Mouse (Mus musculus): ENCODE data around the gene Thy1.
A peak's percentile ranks its signal among the peaks of the same experiment; 100 is the strongest.

Thy1 gene

DNA sequence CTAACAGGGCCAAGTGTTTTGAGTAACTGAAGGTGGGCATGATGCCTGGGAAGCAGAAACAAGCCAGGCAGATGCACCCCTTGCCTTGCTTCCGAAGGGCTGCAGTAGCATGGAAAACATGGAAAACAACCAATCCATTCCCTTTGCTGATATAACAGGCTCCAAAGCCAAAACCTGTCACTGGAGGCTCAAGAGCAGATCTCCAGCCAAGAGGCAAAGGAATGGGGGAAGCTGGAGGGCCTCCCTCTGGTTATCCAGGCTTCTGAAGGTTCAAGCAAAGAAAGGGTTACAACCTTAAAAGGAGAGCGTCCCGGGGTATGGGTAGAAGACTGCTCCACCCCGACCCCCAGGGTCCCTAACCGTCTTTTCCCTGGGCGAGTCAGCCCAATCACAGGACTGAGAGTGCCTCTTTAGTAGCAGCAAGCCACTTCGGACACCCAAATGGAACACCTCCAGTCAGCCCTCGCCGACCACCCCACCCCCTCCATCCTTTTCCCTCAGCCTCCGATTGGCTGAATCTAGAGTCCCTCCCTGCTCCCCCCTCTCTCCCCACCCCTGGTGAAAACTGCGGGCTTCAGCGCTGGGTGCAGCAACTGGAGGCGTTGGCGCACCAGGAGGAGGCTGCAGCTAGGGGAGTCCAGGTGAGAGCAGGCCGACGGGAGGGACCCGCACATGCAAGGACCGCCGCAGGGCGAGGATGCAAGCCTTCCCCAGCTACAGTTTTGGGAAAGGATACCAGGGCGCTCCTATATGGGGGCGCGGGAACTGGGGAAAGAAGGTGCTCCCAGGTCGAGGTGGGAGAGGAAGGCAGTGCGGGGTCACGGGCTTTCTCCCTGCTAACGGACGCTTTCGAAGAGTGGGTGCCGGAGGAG is at the start of gene Thy1:
Gene Thy1 (plus strand): TSS at position 549 of the 872 bp plus-strand sequence.
- no peak for DNase-seq

DNA sequence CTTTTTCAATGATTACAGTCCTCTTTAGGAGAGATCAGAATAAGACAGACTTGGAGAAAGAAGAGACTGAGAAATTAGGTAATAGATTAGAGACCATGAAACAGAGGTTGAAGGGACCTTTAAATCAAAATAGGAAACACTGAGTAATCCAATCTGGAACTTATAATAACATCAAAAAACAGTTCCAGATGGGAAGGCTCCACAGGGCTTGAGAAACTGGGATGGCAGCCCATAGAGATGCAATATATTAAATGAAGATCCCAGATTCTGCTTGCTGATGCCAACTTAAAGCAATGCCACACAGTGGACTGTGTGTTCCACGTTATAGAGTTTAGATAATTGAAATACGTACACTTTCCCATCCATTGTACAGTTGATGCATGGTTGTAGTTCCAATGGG is 45.5 kb upstream of the Thy1 start:
- no peak for DNase-seq

DNA sequence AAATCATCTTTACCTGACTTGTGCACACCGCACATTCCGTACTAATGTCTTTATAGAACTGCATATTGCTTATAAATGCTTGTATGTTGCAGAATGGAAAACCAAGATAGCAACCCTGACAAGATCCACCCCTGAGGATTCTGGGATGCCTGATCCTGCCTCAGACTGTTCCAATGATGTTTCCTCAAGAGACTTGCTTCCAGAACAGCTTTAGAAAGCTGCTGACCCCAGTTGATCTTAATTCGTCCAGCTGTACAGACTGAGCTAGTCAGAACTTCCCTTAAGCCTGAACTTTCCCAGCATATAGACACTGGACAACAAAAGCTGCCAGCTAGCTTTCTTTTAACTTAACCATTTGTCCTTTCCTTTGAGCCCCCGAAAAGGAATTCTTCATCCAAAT is 44.3 kb upstream of the Thy1 start:
- DNase-seq, result no peak

DNA sequence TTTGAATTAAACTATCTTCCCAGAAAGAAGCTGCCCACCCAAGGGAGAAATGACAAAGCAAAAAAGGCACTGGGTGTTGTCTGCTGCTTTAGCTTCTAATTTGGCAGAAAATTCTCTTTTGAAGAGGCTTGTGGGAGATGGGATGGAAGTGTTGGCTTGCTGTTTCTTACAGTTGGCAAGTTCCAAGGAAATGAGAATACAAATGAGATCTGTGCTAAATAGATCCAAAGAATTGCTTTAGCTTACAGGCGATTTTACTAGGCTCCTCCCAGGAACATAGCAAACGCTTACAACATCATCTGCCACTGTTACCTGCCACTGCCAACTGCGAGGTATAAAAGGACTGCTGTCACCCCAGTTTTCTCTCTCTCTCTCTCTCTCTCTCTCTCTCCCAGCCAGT is 38.8 kb upstream of the Thy1 start:
- no peak for DNase-seq

DNA sequence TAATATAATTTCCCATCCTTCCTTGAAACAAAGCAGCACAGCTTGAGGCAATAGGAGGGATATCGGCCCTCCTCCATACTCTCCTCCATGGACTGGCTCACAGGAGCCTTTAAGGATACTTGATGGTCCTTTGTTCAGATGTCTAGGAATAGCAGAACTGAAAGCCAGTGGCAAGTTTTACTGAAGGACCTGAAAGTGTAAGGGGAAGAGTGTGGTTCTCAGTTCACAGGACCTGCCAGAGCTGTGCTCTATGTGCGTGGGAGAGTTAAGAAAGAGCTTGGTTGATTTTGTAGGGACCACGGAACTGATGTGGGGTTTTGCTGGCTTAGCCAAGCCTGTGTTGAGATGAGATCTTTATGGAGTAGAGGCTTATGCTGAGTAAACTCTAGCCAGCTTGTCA is 37.9 kb upstream of the Thy1 start:
- no peak for DNase-seq

DNA sequence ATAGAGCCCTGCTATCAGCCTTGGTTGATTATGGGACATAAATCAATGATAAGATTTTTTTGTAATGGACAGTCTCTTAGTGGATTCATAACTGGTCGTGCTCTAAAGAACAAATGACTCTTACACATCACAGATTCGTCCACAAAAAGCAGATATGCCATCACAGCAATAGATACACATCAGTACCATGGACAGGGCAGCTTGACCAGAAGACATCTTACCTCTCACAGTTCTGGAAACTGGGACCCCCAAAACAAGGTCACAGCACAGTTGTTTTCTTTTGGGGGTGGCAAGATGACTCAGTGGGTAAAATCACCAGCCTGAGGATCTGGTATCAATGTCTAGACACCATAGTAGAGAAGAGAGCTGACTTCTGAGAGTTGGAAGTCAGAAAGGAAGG is 35.9 kb upstream of the Thy1 start:
- DNase-seq, result no peak

DNA sequence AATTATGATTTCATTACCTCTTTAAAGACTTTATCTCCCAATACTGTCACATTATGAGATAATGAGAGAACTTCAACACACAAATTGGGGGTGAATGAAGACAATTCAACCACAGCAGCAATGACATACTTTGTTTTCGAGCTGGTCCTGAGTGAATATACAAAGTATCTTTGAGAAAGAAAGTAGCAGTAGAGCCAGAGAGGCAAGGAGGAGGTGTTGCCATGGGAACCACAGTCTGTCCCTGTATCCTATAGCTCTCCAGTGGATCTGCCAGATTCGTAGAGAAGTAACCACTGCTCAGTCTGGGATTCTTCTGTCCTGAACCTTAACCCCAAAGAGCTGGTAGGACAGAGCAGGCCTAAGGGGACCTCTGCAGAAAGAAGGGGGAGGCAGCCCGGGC is 35.2 kb upstream of the Thy1 start:
- no peak for DNase-seq

DNA sequence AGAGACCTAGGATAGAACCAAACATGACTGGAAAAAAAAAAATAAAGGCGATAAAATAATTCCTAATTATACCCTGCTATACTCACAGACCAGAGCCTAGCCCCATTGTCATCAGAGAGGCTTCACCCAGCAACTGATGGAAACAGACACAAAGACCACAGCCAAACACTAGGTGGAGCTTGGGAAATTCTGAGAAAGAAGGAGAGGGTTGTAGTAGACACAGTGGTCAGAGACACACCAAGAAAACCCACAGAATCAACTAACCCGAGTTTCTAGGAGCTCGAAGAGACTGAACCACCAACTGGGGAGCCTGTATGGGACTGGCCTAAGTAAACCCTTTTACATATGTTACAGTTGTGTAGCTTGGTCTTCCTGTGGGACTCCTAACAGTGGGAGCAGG is 32.3 kb upstream of the Thy1 start:
- no peak for DNase-seq

DNA sequence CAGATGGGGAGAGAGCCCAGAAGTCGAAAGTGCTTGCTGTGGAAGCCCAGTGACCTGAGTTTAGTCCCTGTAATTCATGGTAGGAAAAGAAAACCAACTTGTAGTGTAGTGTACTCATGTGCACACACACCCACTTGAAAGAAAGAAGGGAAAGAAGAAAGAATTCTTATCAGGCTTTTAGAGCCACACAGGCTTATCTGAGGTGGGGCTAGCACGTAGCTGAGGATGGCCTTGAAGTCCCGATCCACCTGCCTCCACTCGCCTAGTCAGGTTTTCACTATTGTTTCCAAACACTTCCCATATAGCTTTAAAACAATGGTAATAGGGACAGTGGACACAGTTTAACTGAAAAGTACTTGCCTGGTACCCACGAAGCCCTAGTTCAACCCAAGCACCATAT is 31.5 kb upstream of the Thy1 start:
- DNase-seq, result no peak

DNA sequence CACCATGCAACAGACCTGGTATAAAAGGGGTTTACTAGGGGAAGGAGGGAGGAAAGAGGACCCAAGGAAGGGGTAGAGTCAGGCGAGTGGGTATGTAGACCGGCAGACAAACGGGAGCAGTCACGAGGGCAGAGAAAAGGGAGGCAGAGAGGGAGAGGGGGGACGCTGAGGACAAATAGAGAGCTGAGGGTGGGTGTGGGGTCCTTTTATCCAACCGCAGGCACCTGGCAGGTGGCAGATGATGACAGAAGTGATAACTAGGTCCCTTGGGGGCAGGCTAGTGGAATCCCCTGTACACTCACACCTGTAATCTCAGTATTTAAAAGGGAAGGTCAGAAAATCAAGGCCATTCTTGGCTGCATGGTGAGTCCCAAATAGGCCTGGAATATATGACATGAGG is 31.0 kb upstream of the Thy1 start:
- DNase-seq, result no peak

DNA sequence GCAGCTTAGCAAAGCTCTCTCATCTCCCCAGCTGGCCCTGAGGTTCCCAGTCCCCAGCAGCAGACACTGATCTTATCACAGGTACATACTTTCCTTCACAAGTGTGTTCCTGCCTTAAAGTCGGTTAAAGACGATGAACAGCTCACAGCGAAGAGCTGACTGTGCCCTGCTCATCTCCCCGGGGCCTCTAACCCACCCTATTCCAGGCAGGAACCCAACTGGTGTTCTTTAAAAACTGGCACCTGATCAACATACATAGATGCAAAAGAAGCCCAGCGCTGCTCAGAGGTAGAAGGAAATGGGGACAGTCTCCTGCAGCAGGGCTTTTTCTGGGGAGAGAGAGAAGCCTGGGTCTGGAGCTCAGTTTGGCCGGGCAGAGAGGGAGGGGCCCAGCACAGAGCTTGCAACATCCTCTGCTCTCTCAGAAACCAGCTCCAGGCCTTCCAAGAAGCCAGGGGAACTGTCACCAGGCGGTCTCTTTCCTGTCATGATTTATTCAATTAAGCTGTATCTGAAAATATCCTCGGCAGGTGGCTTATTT is 30.4 kb upstream of the Thy1 start:
- peak; percentile 12 to 19 for DNase-seq

DNA sequence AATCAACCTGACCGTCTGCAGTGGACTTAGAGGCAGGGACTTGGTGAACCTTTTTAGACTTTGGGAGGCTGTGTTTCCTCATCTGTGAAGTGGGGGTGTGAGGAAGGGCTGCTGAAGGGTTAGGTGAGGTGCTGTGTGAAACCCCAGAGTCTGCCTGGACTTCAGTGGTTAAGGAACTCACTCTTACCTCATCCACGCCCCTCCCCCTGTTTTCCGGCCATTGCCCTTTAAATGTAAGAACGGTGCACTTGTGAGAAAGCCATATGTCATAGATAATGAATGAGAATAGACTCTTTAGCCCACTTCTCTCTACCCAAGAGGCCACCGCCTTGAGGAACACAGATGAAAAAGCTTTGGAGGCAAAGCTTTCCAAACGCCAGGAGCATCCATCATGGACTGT is 29.4 kb upstream of the Thy1 start:
- no peak for DNase-seq

DNA sequence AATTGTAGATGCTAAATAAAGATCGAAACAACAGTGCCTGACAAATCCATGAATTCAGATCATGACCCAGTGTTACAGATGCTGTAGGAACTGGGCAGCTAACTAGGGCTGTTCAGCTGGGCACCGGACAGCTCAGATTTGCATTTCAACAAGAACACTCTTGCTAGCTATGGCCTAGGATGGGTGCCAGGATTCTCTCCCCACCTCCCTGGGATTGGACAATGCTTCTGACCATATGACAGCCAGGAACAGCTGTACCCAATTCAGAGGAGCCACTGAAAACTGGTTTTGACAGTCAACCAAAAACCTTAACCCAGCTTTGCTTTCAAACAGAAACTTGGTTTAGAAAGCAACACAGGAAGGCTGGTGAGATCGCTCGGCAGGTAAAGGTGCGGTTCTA is 26.9 kb upstream of the Thy1 start:
- DNase-seq, result no peak

DNA sequence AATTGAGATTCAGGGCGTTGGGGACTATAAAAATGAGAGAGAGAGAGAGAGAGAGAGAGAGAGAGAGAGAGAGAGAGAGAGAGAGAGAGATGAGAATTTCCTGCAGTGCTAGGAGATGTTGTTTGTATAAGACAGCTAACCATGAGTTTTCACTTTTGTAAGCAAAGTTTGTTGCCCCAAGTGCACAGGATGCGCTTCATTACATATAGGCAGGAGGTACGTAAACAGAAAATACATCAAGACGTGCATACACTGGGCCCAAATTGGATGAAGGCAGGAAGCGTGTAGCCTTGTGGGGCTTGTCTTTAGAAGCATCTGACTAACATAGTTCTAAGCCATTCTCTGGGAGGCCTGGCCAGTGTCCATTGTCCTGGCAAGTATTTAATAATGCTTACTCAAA is 25.3 kb upstream of the Thy1 start:
- no peak for DNase-seq

DNA sequence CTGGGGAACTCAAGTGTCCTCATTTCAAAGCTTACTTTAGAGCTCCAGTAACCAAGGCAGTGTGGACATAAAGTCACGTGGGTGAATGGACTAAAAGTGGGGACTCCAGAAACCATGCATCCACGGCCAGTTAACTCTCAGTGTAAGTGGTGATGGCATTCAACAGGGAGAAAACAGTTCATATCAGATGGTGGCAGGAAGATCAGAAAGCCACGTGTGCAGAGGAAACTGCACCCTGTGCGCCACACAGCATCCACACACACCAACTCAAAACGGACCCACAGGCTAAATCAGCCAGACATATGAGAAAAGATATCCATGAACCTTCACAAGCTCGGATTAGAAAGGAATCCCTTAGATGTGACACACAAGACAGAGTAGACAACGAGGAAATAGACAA is 23.2 kb upstream of the Thy1 start:
- DNase-seq, result no peak

DNA sequence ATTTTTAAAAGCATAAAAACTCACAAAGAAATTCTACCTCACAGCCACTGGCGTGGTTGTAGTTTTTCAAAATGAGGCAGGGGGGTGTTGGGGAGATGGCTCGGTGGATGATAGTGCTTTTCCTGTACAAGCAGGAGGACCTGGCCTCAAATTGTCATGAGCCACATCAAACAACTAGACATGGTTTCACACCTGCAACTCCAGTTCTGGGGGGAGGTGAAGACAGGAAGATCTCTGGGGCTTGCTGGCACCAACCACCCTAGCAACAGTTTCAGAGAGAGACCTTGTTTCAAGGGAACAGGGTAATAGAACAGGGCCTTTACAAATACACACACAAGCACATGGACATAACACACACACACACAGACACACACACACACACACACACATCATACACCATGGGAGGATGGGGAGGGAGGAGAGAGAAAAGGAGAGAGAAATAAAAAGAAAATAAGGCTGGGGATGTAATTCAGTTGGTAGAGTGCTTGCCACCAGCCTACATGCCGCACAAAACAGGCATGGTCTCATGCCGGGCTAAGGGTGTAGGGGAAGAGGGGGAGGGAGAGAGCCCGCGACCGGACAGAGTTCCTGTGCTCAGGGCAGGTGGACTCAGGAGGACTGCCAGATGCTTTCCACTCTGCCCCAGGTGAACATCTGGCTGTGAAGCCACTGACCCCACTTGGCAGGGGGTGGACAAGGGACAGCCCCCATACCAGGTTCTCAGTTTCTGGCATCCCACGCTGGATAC is 20.9 kb upstream of the Thy1 start:
- DNase-seq, result no peak

DNA sequence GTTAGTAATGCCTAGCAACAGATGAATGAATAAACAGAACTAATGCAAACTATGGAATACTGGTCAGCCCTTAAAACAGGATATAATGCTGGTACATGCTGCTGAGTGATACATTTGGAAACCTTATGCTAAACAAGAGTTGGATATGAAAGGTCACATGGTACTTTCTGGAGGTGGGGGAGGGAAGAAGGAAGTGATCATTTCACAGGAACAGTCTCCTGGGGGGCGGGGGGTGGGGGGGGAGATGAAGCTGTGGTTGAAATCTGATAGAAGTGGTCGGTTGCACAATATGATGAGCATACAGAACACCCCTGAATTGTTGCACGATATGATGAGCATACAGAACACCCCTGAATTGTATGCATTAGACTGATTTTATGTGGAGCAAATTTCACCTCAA is 19.1 kb upstream of the Thy1 start:
- no peak for DNase-seq

DNA sequence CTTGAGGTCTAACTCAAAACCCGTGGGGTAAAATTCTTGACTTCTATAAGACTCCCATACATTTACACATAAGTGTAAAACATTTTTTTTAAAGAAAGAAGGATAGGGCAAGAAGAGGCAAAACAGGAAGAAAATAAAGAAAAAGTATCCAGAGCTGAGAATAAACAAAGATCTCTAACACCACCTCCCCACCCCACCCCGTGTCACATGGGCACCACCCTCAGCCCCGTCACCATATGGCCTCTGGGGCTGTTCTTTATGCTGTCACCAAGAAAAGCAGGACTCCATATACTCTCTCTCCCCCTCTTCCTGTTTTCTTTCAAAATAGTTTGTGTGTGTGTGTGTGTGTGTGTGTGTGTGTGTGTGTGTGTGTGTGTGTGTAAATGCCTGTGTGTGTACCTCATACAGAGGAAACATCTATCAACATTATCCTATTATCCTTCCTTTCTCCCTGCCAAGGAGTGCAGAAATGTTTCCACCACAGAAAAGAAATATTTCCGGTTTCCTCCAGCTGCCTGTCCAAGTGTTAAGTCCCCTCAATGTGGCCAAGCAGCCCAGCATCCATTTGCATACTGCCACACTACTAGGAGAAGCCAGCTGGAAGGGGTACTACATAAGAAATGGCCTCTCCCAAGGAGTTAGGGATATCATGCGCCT is 13.5 kb upstream of the Thy1 start:
- peak in 1 of 2 experiments; percentile 8 for DNase-seq

DNA sequence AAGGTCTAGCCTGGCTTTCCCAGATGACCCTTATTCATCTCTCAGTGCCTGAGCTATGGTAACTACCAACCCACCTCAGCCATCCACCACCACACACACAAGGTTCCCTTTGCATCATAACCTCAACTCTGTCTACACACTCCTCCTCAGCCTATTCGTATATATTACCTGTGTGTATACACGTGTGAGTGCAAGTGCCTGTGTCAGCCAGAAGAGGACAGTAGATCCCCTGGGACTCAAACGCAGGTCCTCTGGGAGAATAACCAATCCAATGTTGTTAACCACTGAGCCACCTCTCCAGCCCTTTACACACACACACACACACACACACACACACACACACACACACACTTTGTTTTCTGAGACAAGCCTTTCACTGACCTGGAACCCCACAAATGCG is 12.5 kb upstream of the Thy1 start:
- no peak for DNase-seq

DNA sequence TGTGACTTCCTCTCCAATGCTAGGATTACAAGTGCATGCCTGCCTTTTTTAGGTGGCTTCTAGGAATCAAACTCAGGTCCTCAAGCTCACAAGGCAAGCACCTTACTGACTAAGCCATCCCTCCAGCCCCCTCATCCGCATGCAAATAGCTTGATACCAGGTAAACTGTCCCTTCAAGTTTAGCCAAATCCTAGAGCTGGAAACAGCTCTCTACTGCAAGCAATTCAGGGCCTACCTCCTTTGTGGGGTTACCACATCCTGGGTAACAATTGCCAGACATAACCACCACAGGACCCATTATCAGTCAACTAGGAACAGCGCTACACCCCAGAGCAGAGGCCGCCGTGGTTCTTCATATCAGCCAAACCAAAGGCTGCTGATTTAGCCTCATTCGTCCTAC is 12.1 kb upstream of the Thy1 start:
- no peak for DNase-seq

DNA sequence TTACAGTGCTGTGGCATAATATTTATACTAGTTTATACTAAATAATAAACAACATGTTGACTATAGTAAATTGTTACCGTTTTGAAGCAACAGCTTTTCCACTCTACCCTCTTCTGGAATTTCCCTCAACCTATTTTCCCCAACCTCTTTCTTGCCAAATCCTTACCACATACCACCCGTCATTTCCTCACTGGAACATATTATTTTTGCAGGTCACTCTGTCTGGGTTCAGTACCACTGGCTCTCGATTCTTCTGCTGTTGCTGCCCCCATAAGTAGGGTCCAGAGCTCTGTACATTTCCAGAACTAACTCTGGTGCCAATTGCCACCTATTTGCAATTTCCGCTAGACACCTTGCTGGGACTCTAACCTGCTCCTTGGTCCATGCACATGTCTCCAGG is 11.2 kb upstream of the Thy1 start:
- no peak for DNase-seq

DNA sequence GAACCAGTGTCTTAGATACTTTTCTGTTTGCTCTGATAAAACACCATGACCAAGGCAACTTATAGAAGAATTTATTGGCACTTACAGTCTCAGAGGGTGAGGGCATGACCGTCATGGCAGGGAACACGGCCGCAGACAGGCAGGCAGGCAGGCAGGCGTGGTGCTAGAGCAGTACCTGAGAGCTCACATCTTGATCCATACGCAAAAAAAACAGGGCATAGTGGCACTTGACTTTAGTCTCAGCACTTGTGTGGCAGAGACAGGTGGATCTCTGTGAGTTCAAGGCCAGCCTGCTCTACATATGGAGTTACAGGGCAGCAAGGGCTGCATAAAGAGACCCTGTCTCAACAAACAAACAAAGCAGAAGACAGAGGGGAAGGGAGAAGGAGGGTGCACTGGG is 9.9 kb upstream of the Thy1 start:
- DNase-seq, result no peak

DNA sequence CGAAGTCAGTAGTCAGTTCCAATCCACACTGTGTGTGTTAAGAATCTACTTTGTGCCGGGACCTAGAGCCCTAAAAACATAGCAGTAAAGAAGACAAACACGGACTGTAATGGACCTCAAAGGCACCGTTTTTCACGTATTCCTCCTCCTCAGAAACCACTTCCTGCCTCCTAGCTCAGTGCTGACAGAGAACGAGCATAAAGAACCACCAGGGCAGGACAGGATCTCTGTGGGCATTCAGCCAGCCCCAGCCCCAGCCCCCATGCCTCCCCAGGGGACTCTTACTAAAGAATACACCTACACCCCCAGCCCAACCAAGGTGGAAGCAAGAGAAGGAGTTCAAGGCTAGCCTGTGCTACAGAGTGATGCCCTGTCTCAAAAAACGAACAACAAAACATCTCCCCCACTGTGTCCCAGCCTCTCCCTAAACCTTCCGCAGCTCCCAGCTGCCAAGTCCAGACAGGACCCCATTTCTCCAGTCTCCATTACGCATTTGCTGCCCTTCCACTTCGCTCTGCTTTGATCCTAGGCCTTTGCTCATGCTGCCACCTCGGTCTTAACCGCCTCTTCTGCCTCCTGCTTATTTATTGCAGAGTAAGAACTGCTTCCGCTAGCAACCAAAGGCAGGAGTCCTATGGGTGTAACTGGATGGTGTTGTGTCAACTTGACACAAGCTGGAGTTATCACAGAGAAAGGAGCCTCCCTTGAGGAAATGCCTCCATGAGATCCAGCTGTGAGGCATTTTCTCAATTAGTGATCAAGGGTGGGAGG is 9.0 kb upstream of the Thy1 start:
- DNase-seq, result no peak

Data from kidney, adult 8-10 months (tissue).